Mouse (Mus musculus) embryonic facial prominence, embryonic 14.5 days (tissue): ENCODE data around the gene Ppfibp1. TPM values are rescaled to one million over a fixed set of nuclear protein-coding genes. Genes with fewer than 3 reads are reported as not detected.
"Not testable (repeated sequence)": the region's sequence is repeated elsewhere in the genome, so short reads cannot be mapped to it uniquely, and the experiment has no call there.

Experiments used
- ATAC-seq: fragments of 200-750 bp; cut with Nextera tagmentation; 2 replicates; pipeline ENCODE4 v1.8.0; 2017; ENCODE audit warnings: low read depth, moderate number of reproducible peaks, moderate TSS enrichment
- DNase-seq: peaks from one replicate; pipeline ENCODE4 v3.0.0-alpha.2; 2015; ENCODE audit warnings: low spot score
- H3K27ac ChIP-seq: fragments of 300-500 bp; sonication (generic); replicated peaks from 2 replicates; pipeline ENCODE4 v1.5.1; 2014; ENCODE audit warnings: low read depth, mild to moderate bottlenecking, low read length, moderate library complexity
- H3K27me3 ChIP-seq: fragments of 300-500 bp; sonication (generic); replicated peaks from 2 replicates; pipeline ENCODE4 v1.6.1; 2014; ENCODE audit warnings: low read length; ENCODE audit not compliant: control insufficient read depth, insufficient read depth
- H3K36me3 ChIP-seq: fragments of 300-500 bp; sonication (generic); 2 replicates; pipeline ENCODE4 v1.6.1; 2014; ENCODE audit warnings: low read length, mixed read lengths; ENCODE audit not compliant: control insufficient read depth, insufficient read depth
- H3K4me1 ChIP-seq: fragments of 300-500 bp; sonication (generic); 2 replicates; pipeline ENCODE4 v1.6.1; 2014; ENCODE audit warnings: antibody characterized with exemption, low read length; ENCODE audit not compliant: control insufficient read depth, insufficient read depth
- H3K4me2 ChIP-seq: fragments of 300-500 bp; sonication (generic); 2 replicates; pipeline ENCODE4 v1.6.1; 2014; ENCODE audit warnings: low read depth, mild to moderate bottlenecking, low read length, moderate library complexity, mixed read lengths
- H3K4me3 ChIP-seq: fragments of 300-500 bp; sonication (generic); 2 replicates; pipeline ENCODE4 v1.5.1; 2014; ENCODE audit warnings: low read depth, mild to moderate bottlenecking, low read length
- H3K9ac ChIP-seq: fragments of 300-500 bp; sonication (generic); 2 replicates; pipeline ENCODE4 v1.6.1; 2014; ENCODE audit warnings: low read depth, mild to moderate bottlenecking, low read length, moderate library complexity, mixed read lengths
- H3K9me3 ChIP-seq: fragments of 300-500 bp; sonication (generic); 2 replicates; pipeline ENCODE4 v1.6.1; 2016; ENCODE audit warnings: low read length; ENCODE audit not compliant: control insufficient read depth
- WGBS: fragments of 180-500 bp; shearing (Covaris S2); extraction: QIAGEN DNeasy Blood & Tissue Kit; methylation state at CpG from one replicate; pipeline ENCODE4 v1.1.7; 2014; 5-methylcytosine and 5-hydroxymethylcytosine counted together
- polyA plus RNA-seq: library from polyadenylated mRNA; unstranded; fragments of >200 nt; fragmentation: Nextera tagmentation; extraction: Ambion mirVana; gene quantifications from 2 replicates; pipeline ENCODE4 v1.2.1, GENCODE M21; 2014

Gene Ppfibp1
- polyA plus RNA-seq, 1 experiment from 2014 or later: 55.5 TPM

- H3K27me3 ChIP-seq: no peaks in the 10 kb centered on the region
- WGBS: 51% methylated on average over 3 of the region's 3 CpGs
- H3K36me3 ChIP-seq: no peaks in the 10 kb centered on the region
- no peak overlapping the region for H3K27ac ChIP-seq
- no peak overlapping the region for H3K4me2 ChIP-seq
- no peaks in the 10 kb centered on the region for H3K9me3 ChIP-seq
- no peak overlapping the region for H3K9ac ChIP-seq
- H3K4me3 ChIP-seq: no peak overlapping the region
- ATAC-seq (no peak), DNase-seq (no peak)
- 0 out of 2 replicates have a peak, but pooled peaks cover 3% of the 10 kb centered on the region for H3K4me1 ChIP-seq
Measured at GRCm38 (mm10) chr6:146851916-146852315, 36.4 kb upstream of the Ppfibp1 start.

- H3K36me3 ChIP-seq: no peaks in the 10 kb centered on the region
- H3K4me2 ChIP-seq: no peak overlapping the region
- no peak overlapping the region for H3K4me3 ChIP-seq
- WGBS: 62% methylated on average over 4 of the region's 4 CpGs
- H3K27me3 ChIP-seq: no peaks in the 10 kb centered on the region
- 0 out of 2 replicates have a peak, but pooled peaks cover 3% of the 10 kb centered on the region for H3K4me1 ChIP-seq
- H3K27ac ChIP-seq: no peak overlapping the region
- DNase-seq (peak; percentile 80), ATAC-seq (peak; percentile 50; the same call in 1 of the 2 replicates)
- H3K9me3 ChIP-seq: no peaks in the 10 kb centered on the region
- H3K9ac ChIP-seq: no peak overlapping the region
Measured at GRCm38 (mm10) chr6:146852739-146853138, 35.5 kb upstream of the Ppfibp1 start.

GRCm38 (mm10) chr6:146855185-146855584 lies 33.1 kb upstream of the Ppfibp1 start:
- ATAC-seq (no peak), DNase-seq (no peak)
- no peaks in the 10 kb centered on the region for H3K36me3 ChIP-seq
- H3K4me2 ChIP-seq: no peak overlapping the region
- no peak overlapping the region for H3K27ac ChIP-seq
- no peaks in the 10 kb centered on the region for H3K27me3 ChIP-seq
- no peak overlapping the region for H3K4me3 ChIP-seq
- H3K9ac ChIP-seq: no peak overlapping the region
- WGBS: 97% methylated on average over 8 of the region's 9 CpGs
- 0 out of 2 replicates have a peak, but pooled peaks cover 3% of the 10 kb centered on the region for H3K4me1 ChIP-seq
- H3K9me3 ChIP-seq: no peaks in the 10 kb centered on the region

- WGBS: 92% methylated on average over 2 of the region's 2 CpGs
- H3K27me3 ChIP-seq: no peaks in the 10 kb centered on the region
- no peak for ATAC-seq
Measured at GRCm38 (mm10) chr6:146857386-146857785, 30.9 kb upstream of the Ppfibp1 start.

GRCm38 (mm10) chr6:146863154-146863553 lies 25.1 kb upstream of the Ppfibp1 start:
- Histone ChIP-seq H3K4me1 (no peaks in the 10 kb centered on the region), H3K9me3 (no peaks in the 10 kb centered on the region), H3K27me3 (no peaks in the 10 kb centered on the region), H3K9ac (no peak overlapping the region), H3K4me2 (no peak overlapping the region), H3K27ac (no peak overlapping the region), H3K4me3 (no peak overlapping the region), H3K36me3 (no peaks in the 10 kb centered on the region)
- ATAC-seq (no peak), DNase-seq (no peak)
- 79% methylated on average over 2 of the region's 2 CpGs for WGBS

More at GRCm38 (mm10) chr6:146857386-146857785, 30.9 kb upstream of the Ppfibp1 start:
- Histone ChIP-seq H3K4me3 (no peak overlapping the region), H3K36me3 (no peaks in the 10 kb centered on the region), H3K9ac (no peak overlapping the region), H3K4me1 (0 out of 2 replicates have a peak, but pooled peaks cover 3% of the 10 kb centered on the region), H3K27ac (no peak overlapping the region), H3K4me2 (no peak overlapping the region), H3K9me3 (no peaks in the 10 kb centered on the region)
- no peak for DNase-seq

GRCm38 (mm10) chr6:146864370-146864769 lies 23.9 kb upstream of the Ppfibp1 start:
- not testable (repeated sequence) for H3K27ac ChIP-seq, H3K4me3 ChIP-seq, H3K4me1 ChIP-seq, H3K9me3 ChIP-seq, H3K27me3 ChIP-seq, DNase-seq, H3K9ac ChIP-seq, H3K4me2 ChIP-seq, ATAC-seq, H3K36me3 ChIP-seq
- 83% methylated on average over 2 of the region's 5 CpGs for WGBS

GRCm38 (mm10) chr6:146865701-146866100 lies 22.6 kb upstream of the Ppfibp1 start:
- WGBS: 81% methylated on average over 4 of the region's 4 CpGs

GRCm38 (mm10) chr6:146871975-146872374 lies 16.3 kb upstream of the Ppfibp1 start:
- H3K4me1 ChIP-seq: no peaks in the 10 kb centered on the region
- no peak overlapping the region for H3K4me2 ChIP-seq
- H3K9me3 ChIP-seq: peaks cover 5% of the 10 kb centered on the region; the same call in 1 of the 2 replicates
- no peaks in the 10 kb centered on the region for H3K36me3 ChIP-seq
- no peak for DNase-seq
- ATAC-seq: no peak
- H3K9ac ChIP-seq: no peak overlapping the region
- H3K27me3 ChIP-seq: no peaks in the 10 kb centered on the region
- 84% methylated on average over 4 of the region's 4 CpGs for WGBS
- no peak overlapping the region for H3K4me3 ChIP-seq
- no peak overlapping the region for H3K27ac ChIP-seq

More at GRCm38 (mm10) chr6:146865701-146866100, 22.6 kb upstream of the Ppfibp1 start:
- ATAC-seq: no peak
- Histone ChIP-seq H3K27ac (no peak overlapping the region), H3K27me3 (no peaks in the 10 kb centered on the region), H3K4me3 (no peak overlapping the region), H3K36me3 (no peaks in the 10 kb centered on the region), H3K9me3 (no peaks in the 10 kb centered on the region), H3K9ac (no peak overlapping the region), H3K4me1 (no peaks in the 10 kb centered on the region), H3K4me2 (no peak overlapping the region)
- DNase-seq: no peak

- H3K4me1 ChIP-seq: no peaks in the 10 kb centered on the region
- ATAC-seq (no peak), DNase-seq (no peak)
- H3K4me2 ChIP-seq: no peak overlapping the region
- no peaks in the 10 kb centered on the region for H3K36me3 ChIP-seq
- peaks cover 7% of the 10 kb centered on the region; the same call in 1 of the 2 replicates for H3K9me3 ChIP-seq
- no peaks in the 10 kb centered on the region for H3K27me3 ChIP-seq
- WGBS: 86% methylated on average over 6 of the region's 6 CpGs
- no peak overlapping the region for H3K4me3 ChIP-seq
- no peak overlapping the region for H3K27ac ChIP-seq
- no peak overlapping the region for H3K9ac ChIP-seq
Measured at GRCm38 (mm10) chr6:146874415-146874814, 13.9 kb upstream of the Ppfibp1 start.
